Mouse (Mus musculus) hindbrain, embryonic 16.5 days (tissue): ENCODE results near the gene Nos1. TPM values are rescaled to one million over a fixed set of nuclear protein-coding genes. Genes with fewer than 3 reads are reported as not detected.

Experiments used
- ATAC-seq: fragments of 200-750 bp; cut with Nextera tagmentation; 2 replicates; pipeline ENCODE4 v1.8.0; 2017; ENCODE audit warnings: moderate TSS enrichment, moderate library complexity
- H3K27ac ChIP-seq: fragments of 300-500 bp; sonication (generic); 2 replicates; pipeline ENCODE4 v1.5.1; 2014; ENCODE audit warnings: low read depth, mild to moderate bottlenecking, control low read depth, low read length, moderate library complexity
- H3K27me3 ChIP-seq: fragments of 300-500 bp; sonication (generic); replicated peaks from 2 replicates; pipeline ENCODE4 v1.6.1; 2014; ENCODE audit warnings: low read length; ENCODE audit not compliant: control insufficient read depth, insufficient read depth
- H3K36me3 ChIP-seq: fragments of 300-500 bp; sonication (generic); 2 replicates; pipeline ENCODE4 v1.6.1; 2014; ENCODE audit warnings: mild to moderate bottlenecking, low read length, moderate library complexity, mixed read lengths; ENCODE audit not compliant: control insufficient read depth, insufficient read depth
- H3K4me1 ChIP-seq: fragments of 300-500 bp; sonication (generic); 2 replicates; pipeline ENCODE4 v1.6.1; 2014; ENCODE audit warnings: low read depth, low read length; ENCODE audit not compliant: control insufficient read depth, insufficient read depth
- H3K4me2 ChIP-seq: fragments of 300-500 bp; sonication (generic); 2 replicates; pipeline ENCODE4 v1.6.1; 2014; ENCODE audit warnings: mild to moderate bottlenecking, low read length, control low read depth, moderate library complexity
- H3K4me3 ChIP-seq: fragments of 300-500 bp; sonication (generic); 2 replicates; pipeline ENCODE4 v1.5.1; 2014; ENCODE audit warnings: mild to moderate bottlenecking, low read length, control low read depth, moderate library complexity
- H3K9ac ChIP-seq: fragments of 300-500 bp; sonication (generic); 2 replicates; pipeline ENCODE4 v1.6.1; 2014; ENCODE audit warnings: low read depth, mild to moderate bottlenecking, control low read depth, low read length, moderate library complexity
- H3K9me3 ChIP-seq: fragments of 300-500 bp; sonication (generic); 2 replicates; pipeline ENCODE4 v1.6.1; 2014; ENCODE audit warnings: mild to moderate bottlenecking, low read length, moderate library complexity; ENCODE audit not compliant: control insufficient read depth
- WGBS: fragments of 180-500 bp; shearing (Covaris S2); extraction: QIAGEN DNeasy Blood & Tissue Kit; methylation state at CpG from one replicate; pipeline ENCODE4 v1.1.7; 2014; 5-methylcytosine and 5-hydroxymethylcytosine counted together
- polyA plus RNA-seq: library from polyadenylated mRNA; unstranded; fragments of >200 nt; fragmentation: Nextera tagmentation; extraction: Ambion mirVana; gene quantifications from 2 replicates; pipeline ENCODE4 v1.2.1, GENCODE M21; 2015

Nos1 gene
- polyA plus RNA-seq, 1 experiment from 2014 or later = 2.8 TPM

- Histone ChIP-seq H3K36me3 (peaks cover 41% of the 10 kb centered on the region), H3K4me3 (no peak overlapping the region), H3K4me1 (no peaks in the 10 kb centered on the region), H3K9ac (no peak overlapping the region), H3K27ac (no peak overlapping the region), H3K9me3 (no peaks in the 10 kb centered on the region), H3K4me2 (no peak overlapping the region), H3K27me3 (no peaks in the 10 kb centered on the region)
- no peak for ATAC-seq
- 64% methylated on average over 4 of the region's 4 CpGs for WGBS
Observed at GRCm38 (mm10) chr5:117986327-117986726, 205.5 kb downstream of the Nos1 start.

- no peaks in the 10 kb centered on the region for H3K9me3 ChIP-seq
- H3K36me3 ChIP-seq = peaks cover 55% of the 10 kb centered on the region
- WGBS = 91% methylated on average over 3 of the region's 3 CpGs
- no peak for ATAC-seq
- H3K9ac ChIP-seq = no peak overlapping the region
- no peak overlapping the region for H3K4me2 ChIP-seq
- no peaks in the 10 kb centered on the region for H3K4me1 ChIP-seq
- no peak overlapping the region for H3K27ac ChIP-seq
- no peaks in the 10 kb centered on the region for H3K27me3 ChIP-seq
- H3K4me3 ChIP-seq = no peak overlapping the region
Observed at GRCm38 (mm10) chr5:117987891-117988290, 207.1 kb downstream of the Nos1 start.

- no peak overlapping the region for H3K9ac ChIP-seq
- H3K27ac ChIP-seq = no peak overlapping the region
- peaks cover 53% of the 10 kb centered on the region for H3K36me3 ChIP-seq
- H3K4me3 ChIP-seq = no peak overlapping the region
- no peaks in the 10 kb centered on the region for H3K9me3 ChIP-seq
- ATAC-seq = no peak
- H3K4me2 ChIP-seq = no peak overlapping the region
- no peaks in the 10 kb centered on the region for H3K4me1 ChIP-seq
- no peaks in the 10 kb centered on the region for H3K27me3 ChIP-seq
- 68% methylated on average over 9 of the region's 9 CpGs for WGBS
Observed at GRCm38 (mm10) chr5:117988367-117988766, 207.5 kb downstream of the Nos1 start.

DNA sequence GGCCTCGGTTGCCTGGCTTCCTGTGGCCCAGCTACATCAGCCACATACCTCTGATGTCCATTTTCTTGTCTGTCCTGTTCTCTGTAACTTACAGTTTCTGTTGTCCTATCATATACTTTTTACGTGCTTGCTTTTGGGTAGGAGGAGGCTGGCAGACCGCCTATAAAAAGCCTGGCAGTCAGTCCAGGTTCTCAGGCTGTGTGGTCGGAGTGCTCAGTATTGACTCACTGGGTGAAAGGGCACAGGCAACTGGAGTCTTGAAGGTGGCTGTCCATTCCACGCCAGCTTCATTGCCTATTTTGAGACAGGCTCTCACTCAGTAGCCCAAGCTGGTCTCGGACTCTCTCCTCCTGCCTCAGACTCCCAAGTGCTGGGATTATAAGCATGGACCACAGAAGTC lies 208.9 kb downstream of the Nos1 start:
- H3K4me3 ChIP-seq = no peak overlapping the region
- peaks cover 59% of the 10 kb centered on the region for H3K36me3 ChIP-seq
- H3K9ac ChIP-seq = no peak overlapping the region
- H3K4me1 ChIP-seq = no peaks in the 10 kb centered on the region
- no peaks in the 10 kb centered on the region for H3K27me3 ChIP-seq
- no peak overlapping the region for H3K4me2 ChIP-seq
- H3K9me3 ChIP-seq = no peaks in the 10 kb centered on the region
- no peak overlapping the region for H3K27ac ChIP-seq
- WGBS = 88% methylated on average over 6 of the region's 6 CpGs
- no peak for ATAC-seq

- 85% methylated on average over 3 of the region's 3 CpGs for whole genome bisulfite sequencing
- no peaks in the 10 kb centered on the region for H3K4me1 ChIP-seq
- no peak for ATAC-seq
Observed at GRCm38 (mm10) chr5:117990957-117991356, 210.1 kb downstream of the Nos1 start.

DNA sequence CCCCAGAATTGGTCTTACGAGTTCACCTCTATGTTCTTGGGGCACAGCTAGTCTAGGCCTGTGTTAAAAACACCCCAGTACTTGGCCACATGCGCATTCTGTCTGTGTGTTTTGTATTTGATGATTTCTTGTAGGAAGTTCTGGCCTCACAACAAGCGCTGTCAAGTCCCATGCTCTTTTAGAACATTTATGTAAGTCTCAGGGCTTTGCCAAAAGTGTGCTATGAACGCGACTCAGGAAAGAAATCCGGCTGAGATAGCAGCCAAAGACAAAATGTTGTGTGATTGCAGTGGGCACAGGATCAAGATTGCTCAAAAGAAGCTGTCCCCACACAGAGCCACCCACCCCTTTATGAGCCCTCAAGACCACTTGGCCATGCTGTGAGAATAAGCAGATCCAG lies 212.7 kb downstream of the Nos1 start:
- Histone ChIP-seq H3K9ac (no peak overlapping the region), H3K4me3 (no peak overlapping the region), H3K4me2 (no peak overlapping the region), H3K4me1 (no peaks in the 10 kb centered on the region), H3K9me3 (no peaks in the 10 kb centered on the region), H3K27ac (no peak overlapping the region), H3K36me3 (peaks cover 70% of the 10 kb centered on the region), H3K27me3 (no peaks in the 10 kb centered on the region)
- 92% methylated on average over 6 of the region's 6 CpGs for WGBS
- no peak for ATAC-seq

More at GRCm38 (mm10) chr5:117990957-117991356, 210.1 kb downstream of the Nos1 start:
- no peaks in the 10 kb centered on the region for H3K27me3 ChIP-seq
- no peak overlapping the region for H3K4me2 ChIP-seq
- H3K4me3 ChIP-seq = no peak overlapping the region
- no peak overlapping the region for H3K27ac ChIP-seq
- H3K9ac ChIP-seq = no peak overlapping the region
- peaks cover 66% of the 10 kb centered on the region for H3K36me3 ChIP-seq
- no peaks in the 10 kb centered on the region for H3K9me3 ChIP-seq

DNA sequence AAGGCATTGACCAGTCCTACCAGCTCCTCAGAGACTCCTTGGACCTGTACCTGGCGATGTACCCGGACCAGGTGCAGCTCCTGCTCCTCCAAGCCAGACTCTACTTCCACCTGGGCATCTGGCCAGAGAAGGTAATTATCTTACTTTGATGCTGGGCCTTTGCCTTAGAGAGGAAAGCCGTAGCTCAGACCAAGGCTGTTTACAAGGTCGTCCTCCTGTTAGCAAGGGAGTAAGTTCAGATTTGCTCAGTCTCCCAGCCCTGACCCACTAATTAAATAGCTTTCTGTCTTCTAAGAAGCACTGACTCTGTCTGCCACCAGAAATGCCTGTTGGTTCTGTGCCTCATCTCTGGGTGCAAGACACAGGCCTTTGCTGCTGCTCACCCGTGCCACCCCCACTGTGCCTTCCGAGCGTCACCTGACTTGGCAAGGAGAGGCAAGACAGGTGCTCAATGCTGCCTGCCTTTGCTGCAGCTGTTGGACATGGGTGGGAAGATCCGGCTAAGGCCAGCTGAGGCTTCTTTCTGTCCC lies 214.6 kb downstream of the Nos1 start:
- Histone ChIP-seq H3K4me1 (no peaks in the 10 kb centered on the region), H3K4me2 (no peak overlapping the region), H3K9ac (no peak overlapping the region), H3K9me3 (no peaks in the 10 kb centered on the region), H3K4me3 (no peak overlapping the region), H3K27me3 (no peaks in the 10 kb centered on the region), H3K27ac (no peak overlapping the region), H3K36me3 (peaks cover 63% of the 10 kb centered on the region)
- 89% methylated on average over 8 of the region's 8 CpGs for WGBS
- no peak for ATAC-seq

- ATAC-seq = no peak
- no peaks in the 10 kb centered on the region for H3K4me1 ChIP-seq
- H3K27ac ChIP-seq = no peak overlapping the region
- H3K9me3 ChIP-seq = no peaks in the 10 kb centered on the region
- no peaks in the 10 kb centered on the region for H3K27me3 ChIP-seq
- peaks cover 67% of the 10 kb centered on the region for H3K36me3 ChIP-seq
- WGBS = 90% methylated on average over 6 of the region's 6 CpGs
- no peak overlapping the region for H3K4me3 ChIP-seq
- no peak overlapping the region for H3K9ac ChIP-seq
- H3K4me2 ChIP-seq = no peak overlapping the region
Observed at GRCm38 (mm10) chr5:117995911-117996310, 215.1 kb downstream of the Nos1 start.

DNA sequence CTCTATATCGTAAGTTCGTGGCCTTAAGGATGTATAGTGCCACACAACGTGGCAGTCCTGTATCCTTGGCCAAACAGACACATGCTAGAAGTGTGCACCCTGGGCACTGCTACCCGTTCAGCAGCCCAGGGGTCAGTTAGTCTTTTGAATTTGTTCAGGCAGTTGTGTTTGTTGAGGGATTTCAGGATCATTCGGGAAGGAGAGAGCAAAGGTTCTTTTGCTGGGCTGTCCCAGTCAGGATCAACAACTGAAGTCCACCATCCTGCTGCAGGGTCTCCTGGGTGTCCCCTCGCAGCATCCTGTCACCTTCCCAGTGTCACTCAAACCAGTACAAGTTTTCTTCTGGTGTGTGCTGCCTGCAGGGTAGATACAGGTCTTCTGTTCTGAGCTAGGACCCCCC lies 215.7 kb downstream of the Nos1 start:
- H3K36me3 ChIP-seq = peaks cover 65% of the 10 kb centered on the region
- no peaks in the 10 kb centered on the region for H3K9me3 ChIP-seq
- H3K27ac ChIP-seq = no peak overlapping the region
- 89% methylated on average over 6 of the region's 6 CpGs for WGBS
- no peak overlapping the region for H3K4me2 ChIP-seq
- no peaks in the 10 kb centered on the region for H3K27me3 ChIP-seq
- no peak overlapping the region for H3K4me3 ChIP-seq
- no peak overlapping the region for H3K9ac ChIP-seq
- ATAC-seq = no peak
- H3K4me1 ChIP-seq = no peaks in the 10 kb centered on the region
